Mouse (Mus musculus) heart, postnatal 14 days (tissue): Measurements from ENCODE around the gene Sox5. TPM values are rescaled to one million over a fixed set of nuclear protein-coding genes. Genes with fewer than 3 reads are reported as not detected.

Experiments used
- DNase-seq, 2 experiments: peaks; one replicate each; pipeline ENCODE4 v3.0.0; 2021 to 2022
- intact Hi-C: fragments of 180-260 bp; cut with DNase I; formaldehyde crosslinking; loops from one replicate; pipeline ENCODE4 v1.15.1; 2025
- total RNA-seq, 2 experiments: library from RNA; stranded (reverse); gene quantifications; 2 replicates each; pipeline ENCODE4 v1.2.3; 2021

Gene Sox5
- total RNA-seq, 2 experiments from 2014 or later, result 3.9 to 4.7 TPM

- intact Hi-C loops, result no loop called here
- DNase-seq, result no peak
These were observed 926.4 kb downstream of the Sox5 start for GRCm38 (mm10) chr6:143855421-143855820.

DNA sequence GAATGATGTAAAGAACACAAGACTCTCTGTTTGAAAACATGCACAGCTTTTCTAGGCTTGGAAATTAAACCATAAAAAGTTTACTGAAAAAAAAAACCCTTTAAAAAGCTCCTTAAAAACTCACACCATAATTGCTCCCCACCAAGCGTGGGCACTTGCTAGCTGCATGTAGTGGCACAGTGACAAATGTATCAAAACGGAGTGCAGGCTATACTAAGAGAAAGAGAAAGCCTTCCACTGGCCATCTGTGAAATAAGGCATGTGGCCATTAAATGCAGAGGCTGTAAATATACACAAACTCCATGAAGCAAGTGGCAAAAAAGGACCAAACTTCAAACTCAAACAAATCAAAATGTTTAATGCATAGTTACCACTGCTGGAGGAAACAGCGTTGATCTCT is 927.7 kb downstream of the Sox5 start:
- intact Hi-C loops, result no loop called here
- DNase-seq, result no peak

DNA sequence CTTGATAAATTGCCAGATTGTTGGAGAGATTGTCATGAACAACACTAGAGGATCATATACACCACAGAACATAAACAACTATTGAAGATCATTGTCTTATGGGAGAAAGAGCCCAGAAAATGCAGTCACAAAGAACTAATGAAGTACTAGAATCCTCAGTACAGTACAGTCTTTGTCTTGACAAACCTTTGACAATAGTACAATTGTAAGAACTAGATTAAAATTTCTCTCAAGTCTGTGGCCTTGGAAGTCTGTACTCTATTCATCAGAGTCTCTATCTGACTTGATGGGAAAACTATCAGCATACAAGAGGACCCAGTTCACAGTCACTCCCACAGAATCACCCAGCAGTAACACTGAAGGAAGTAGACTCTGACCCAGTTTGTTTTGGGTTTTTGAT is 936.0 kb downstream of the Sox5 start:
- intact Hi-C loops, result no loop called here
- DNase-seq, result no peak

DNA sequence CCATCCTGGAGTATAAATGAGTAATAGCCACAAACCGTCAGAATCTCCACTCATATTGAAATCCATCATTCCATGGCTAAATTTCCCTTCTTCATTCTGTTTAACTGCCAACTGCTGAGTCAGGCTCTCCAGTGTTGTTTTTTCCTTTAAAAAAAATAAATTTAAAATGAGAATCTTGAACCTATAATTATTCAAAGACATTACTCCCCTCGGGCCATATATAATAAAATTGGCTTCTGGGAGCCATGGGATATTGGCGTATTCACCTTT is 937.1 kb downstream of the Sox5 start:
- intact Hi-C loops, result no loop called here
- no peak for DNase-seq

DNA sequence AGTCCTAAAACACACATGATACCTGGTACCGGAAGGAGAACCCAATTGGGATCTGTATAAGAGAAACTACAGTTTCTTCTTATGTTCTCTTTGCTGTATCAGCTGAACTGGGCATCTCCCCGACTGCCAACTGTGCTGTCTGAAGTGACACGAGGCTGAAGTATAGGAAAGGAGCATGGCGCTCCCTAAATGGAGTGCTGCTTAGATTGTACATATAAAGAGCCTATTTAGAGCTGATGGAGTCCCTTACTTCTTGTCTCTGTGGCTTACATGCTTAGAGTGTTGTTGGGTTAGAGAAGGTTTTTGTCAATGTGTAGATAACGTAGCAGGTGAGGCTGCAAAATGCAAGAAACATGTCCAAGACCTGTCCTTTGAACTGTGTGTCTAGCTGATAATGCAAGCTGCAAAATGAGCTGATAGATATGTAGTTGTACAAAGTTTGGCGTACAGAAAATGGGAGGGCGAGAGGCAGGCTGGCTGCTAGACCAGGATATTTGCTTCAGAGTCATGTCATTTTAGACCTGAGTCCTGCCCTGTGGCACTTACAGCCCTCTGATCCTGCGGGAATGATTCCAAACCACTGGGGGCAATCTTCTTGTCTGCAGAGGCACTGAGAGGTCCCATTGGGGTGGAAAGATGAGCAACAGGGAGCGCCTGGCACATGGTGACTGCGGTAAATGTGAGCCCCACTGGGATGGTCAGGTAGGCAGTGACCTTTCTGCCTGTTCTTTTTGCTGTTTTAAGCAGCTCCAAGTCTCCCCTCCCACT is 937.7 kb downstream of the Sox5 start:
- intact Hi-C loops, result no loop called here

DNA sequence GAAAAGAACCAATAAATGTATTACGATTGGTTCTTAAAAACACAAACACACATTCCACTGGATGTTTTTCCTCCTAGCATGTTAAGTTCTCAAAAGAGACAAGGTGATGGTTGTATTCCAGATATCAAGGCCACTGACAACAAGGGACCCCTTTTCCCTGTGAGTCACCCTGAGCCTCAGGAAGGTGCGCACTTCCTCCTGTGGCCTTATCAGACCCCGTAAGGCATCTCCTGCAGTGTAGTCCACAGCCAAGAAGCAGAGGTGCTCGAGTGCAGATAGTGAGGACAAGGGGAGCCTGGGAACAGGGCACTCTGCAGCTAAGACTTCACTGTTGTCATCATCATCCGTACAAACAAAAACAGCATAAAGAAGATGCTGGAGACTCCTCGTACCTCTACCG is 939.8 kb downstream of the Sox5 start:
- DNase-seq, result no peak
- intact Hi-C loops, result no loop called here

More for the DNA sequence above, 937.7 kb downstream of the Sox5 start:
- no peak for DNase-seq

DNA sequence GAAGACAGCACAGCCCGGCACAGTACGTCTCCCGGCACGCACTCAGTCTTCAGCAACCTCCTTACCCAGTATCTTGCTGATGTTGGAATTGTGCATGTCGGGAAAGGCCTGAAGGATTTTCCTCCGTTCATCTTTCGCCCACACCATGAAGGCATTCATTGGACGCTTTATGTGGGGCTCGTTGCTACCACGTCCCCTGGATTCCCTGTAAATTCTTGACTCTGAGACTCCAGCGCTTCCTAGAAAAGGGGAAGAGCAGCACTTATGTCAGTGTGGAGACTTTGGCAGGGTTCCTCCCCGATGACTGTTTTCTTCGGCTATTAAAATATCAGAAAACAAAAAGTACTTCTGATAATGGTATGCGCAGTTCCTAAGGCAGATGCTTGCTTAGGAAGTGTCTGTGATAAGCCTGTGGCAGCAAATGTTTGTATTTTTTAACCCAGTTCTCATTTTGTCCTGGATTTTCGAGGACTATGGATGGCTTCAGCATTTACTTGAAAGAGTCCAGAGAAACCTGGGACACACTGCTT is 940.6 kb downstream of the Sox5 start:
- no peak for DNase-seq
- intact Hi-C loops, result no loop called here

DNA sequence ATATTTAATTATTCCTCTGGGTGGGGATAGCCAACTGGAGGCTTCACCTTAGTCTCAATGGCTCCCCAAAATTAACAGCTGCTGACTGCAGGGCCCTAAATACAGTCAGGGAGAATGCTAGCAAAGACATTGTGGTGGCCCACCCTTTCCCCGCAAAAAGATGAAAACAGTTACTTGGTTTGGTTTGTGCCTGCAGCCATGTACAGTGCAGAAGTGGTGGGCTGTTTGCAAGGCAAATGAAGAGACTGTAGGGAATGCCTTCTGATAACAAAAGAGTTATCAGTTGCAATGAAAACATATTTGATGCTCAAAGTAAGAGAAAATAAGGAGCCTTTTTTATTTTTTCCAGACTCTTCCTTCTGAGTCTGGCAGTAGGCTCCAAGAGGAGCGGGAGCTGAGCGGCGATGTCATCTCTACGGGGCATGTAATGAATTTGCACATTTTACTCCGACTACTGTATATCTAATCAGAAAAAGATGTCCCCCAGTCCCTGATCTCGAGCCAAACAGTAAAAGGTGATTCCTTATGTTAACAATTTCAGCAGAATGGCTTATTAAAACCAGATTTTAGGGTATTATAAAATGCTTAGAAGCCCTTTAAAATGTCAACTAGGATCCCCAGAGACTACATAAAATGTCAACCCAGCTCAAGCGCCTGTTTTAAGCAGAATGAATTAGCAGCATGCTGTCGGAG is 943.2 kb downstream of the Sox5 start:
- no peak for DNase-seq
- intact Hi-C loops, result no loop called here

GRCm38 (mm10) chr6:143835331-143835730 is 946.4 kb downstream of the Sox5 start:
- intact Hi-C loops, result no loop called here
- DNase-seq, result no peak

DNA sequence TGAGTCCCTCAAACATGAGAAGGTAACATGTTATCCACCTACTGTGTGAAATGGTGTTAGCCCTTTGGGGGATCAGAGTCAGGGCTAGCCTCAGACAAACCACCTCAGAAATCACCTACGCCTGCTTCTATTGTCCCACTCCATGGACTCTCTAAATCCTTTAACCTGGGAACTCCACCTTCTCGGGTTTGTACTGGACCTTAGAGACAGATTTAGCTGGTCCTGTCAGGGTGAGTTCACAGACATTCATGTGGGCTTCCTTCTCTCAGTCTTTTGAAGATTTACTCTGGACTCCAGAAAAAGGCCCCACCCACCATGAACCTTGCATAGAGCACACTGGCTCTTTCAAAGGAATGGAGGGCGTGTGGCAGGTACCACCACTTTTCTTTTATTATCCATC is 947.8 kb downstream of the Sox5 start:
- intact Hi-C loops, result no loop called here
- DNase-seq, result no peak

GRCm38 (mm10) chr6:143833182-143833558 is 948.6 kb downstream of the Sox5 start:
- intact Hi-C loops, result no loop called here
- DNase-seq, result no peak

DNA sequence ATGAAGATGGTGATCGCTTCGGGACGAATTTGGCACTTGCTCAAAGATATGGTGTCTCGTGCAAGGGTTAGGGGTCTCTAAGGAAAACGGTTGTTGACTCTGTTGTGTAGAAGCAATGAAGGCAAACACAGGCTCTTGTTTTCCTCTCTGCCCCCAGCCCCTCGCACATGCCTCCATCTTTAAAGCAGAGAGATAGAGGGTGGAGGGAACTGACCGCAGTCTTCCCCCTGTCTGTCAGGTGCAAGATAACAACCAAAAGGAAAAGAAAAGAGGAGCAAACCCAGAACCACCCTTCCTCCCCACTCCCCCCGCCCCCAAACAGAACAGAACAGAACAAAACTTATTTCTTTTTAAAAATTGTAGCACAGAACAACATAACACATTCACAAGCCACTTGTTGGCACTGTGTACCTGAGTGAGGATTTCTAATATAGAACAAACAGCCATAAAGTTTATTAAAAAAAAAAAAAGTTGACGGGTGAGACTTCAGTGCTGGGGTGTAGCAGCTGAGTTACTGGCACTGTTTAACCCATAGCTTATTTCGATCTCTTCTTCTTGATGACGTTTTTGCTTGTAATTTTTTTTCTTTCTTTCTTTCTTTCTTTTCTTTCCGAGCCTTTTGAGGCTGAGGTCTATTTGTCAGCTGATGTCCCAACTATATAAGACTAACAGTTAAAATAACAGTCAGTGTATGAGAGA is 949.1 kb downstream of the Sox5 start:
- intact Hi-C loops, result no loop called here
- no peak for DNase-seq

- intact Hi-C loops, result no loop called here
- no peak for DNase-seq
These were observed 950.5 kb downstream of the Sox5 start for GRCm38 (mm10) chr6:143831246-143831645.

- no peak for DNase-seq
- intact Hi-C loops, result no loop called here
These were observed 951.6 kb downstream of the Sox5 start for GRCm38 (mm10) chr6:143830131-143830530.

DNA sequence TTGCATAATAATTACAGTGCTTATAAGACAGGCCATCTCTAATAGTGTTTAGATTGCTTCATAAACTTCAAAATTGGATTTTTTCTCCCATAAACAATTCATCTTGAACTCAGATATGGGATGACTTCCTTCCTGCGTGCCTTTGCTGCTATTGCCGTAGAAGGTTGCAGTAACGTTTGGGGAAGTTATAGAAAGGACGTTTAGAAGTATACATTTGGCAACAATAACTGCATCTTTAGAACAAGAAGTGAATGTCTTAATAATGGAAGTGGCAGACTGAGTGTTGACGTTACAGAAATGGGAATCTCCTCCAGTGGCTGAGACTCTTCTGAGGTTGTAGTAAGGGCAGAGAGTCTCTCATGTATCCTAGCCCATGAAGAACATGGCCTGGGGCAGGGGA is 955.0 kb downstream of the Sox5 start:
- intact Hi-C loops, result no loop called here
- DNase-seq, result no peak

DNA sequence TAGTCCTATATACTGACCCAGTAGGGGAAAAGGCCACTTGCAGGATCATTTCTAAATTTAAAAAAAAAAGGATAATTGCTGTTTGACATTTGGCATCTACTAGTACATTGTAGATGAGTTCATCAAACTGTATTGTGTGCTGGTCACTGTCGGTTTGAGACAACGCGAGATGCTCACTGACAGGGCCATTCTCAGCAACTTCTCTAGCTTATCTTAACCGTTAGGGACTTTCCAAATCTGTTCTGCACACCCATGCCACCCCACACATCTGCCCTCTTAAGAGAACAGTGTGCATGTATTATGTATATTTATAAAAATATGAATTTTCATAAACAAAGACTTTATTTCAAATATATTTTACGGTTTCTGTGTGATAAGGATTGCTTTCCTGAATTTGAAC is 955.8 kb downstream of the Sox5 start:
- DNase-seq, result no peak
- intact Hi-C loops, result no loop called here

DNA sequence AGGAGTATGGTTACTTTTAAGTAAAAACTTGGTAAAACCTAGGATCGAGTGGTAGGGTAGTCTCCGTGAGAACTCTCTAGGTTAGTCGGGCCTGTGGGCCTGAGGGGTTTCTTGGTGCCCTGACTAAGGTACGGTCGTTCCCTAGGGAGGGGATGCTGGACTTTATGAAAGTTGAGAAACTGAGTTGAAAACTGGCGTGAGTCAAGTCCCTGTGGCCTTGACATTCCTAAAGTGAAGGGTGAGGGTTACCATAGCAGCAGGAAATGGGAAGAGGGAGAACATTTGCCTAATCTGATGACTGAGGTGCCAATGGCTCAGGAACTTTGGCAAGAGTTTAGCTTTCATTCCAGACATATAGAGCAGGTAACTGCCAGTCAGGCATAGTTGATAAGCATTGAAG is 956.7 kb downstream of the Sox5 start:
- DNase-seq, result no peak
- intact Hi-C loops, result no loop called here

DNA sequence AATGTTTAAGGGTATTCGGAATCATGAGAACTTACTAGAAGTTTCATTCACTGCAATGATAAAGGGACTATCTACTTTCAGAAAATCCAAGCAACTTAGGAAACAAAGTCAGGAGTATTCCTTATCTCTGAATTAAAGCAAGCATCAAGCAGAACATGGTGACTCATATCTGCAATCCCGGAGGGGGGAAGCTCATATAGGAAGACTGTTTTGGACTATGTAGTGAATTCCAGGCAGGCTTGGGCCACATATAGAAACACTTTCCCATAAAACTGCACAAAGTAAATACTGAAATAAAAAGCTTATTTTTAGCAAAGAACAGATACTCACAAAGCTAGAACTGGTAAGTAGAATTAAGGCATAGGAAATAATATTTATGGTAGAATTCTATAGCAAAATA is 993.3 kb downstream of the Sox5 start:
- intact Hi-C loops, result no loop called here
- DNase-seq, result no peak

- intact Hi-C loops, result no loop called here
These were observed 994.4 kb downstream of the Sox5 start for GRCm38 (mm10) chr6:143787360-143787759.

GRCm38 (mm10) chr6:143785685-143786084 is 996.1 kb downstream of the Sox5 start:
- intact Hi-C loops, result no loop called here
- DNase-seq, result no peak

More at GRCm38 (mm10) chr6:143787360-143787759, 994.4 kb downstream of the Sox5 start:
- DNase-seq, result no peak
